Mouse (Mus musculus) embryo, embryonic 10.5 days (tissue): ENCODE measurements at regions not wholly inside any gene's neighbourhood (a gene's known extent, or its start where the extent isn't known, plus 50 kb on each side); places are given as distances from the start of the nearest gene placed in this dataset.

Experiments
- DNase-seq: peaks from one replicate; pipeline ENCODE4 v3.0.0-alpha.2; 2015; ENCODE audit warnings: low spot score

- no peak for DNase-seq
These were observed 201.8 kb downstream of the Sptssa start for GRCm38 (mm10) chr12:54454606-54455005.

- DNase-seq, result no peak
These were observed 203.0 kb downstream of the Sptssa start for GRCm38 (mm10) chr12:54453343-54453742.

DNA sequence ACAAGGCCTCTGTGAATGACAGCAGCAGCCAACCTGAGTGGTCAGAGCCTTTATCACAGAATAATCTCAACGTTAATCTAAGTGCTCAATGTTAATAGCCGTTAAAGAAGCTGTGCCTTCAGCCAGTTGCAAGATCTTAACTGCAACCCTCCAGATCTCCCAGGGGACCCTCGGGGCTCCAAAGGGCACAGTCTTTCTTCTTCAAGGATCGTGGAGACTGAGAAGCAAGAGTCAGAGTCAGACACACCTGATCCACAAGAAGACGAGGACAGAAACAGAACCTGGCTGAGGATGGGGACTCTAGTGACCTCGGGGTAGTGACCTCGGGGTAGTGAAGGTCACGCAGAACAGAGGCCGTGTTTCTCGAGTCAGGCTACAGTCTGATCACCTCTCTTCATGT, 206.0 kb downstream of the Sptssa start:
- no peak for DNase-seq

DNA sequence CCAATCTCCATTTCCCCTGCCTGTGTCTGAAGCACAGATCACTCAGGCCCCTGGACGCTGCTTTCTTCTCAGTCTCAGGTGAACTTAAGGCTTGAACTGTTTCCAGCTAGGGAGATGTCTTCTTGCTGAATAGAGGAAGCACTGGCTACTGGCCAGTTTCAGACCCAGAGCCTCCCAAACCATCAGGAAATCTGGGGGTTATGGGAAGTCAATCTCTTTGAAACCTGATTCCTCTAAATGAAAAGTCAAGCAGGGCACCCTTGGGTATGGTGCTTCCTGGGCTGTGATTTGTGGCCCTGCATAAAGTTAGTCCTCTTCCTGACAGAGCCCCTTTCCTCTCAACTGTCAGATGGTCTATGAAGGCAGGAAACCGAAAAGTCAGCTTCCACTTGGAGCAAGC, 208.2 kb downstream of the Sptssa start:
- no peak for DNase-seq

DNA sequence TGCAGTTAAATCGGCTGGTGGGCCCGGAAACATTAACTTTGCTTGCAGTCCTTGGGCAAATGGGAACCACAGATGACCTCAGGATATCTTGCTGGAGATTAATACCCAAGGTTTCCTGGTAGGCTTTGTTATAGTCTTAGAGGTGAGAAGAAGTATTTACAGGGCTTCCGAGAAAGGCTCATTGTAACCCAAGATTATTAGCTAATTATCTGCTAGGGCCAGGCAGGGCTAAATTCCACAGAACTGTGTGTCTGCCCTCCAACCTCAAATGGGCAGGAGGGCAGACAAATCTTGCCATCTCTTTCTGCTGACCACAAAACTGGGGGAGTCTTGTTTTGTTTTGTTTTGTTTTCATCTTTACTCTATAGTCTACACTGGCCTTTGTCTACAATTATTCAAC, 209.0 kb downstream of the Sptssa start:
- no peak for DNase-seq

GRCm38 (mm10) chr12:54446356-54446755, 210.0 kb downstream of the Sptssa start:
- DNase-seq, result no peak

DNA sequence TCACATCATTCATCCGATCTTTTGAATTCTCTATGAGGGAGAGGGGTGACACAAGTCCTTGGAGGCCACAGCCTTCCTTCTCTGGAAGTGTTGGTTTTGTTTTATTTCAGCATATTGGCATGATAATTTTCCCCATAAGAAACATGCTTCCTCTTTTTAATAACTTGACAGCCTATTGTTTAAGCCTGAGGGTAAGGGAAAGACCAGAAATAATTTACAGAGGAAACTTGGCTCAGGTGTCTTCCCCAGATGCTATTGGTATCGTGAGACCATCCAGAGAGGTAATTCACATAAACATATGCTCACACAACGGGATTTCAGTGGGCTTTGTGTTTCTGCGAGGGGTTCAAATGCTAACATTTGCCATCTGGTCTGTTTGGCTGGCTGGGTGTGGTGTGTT, 212.0 kb downstream of the Sptssa start:
- DNase-seq, result no peak

GRCm38 (mm10) chr12:54443285-54443684, 213.1 kb downstream of the Sptssa start:
- peak; percentile 44 for DNase-seq

- no peak for DNase-seq
These were observed 214.0 kb downstream of the Sptssa start for GRCm38 (mm10) chr12:54442408-54442807.

- no peak for DNase-seq
These were observed 215.4 kb downstream of the Sptssa start for GRCm38 (mm10) chr12:54440851-54441593.

- DNase-seq, result no peak
These were observed 217.6 kb downstream of the Sptssa start for GRCm38 (mm10) chr12:54438793-54439192.

DNA sequence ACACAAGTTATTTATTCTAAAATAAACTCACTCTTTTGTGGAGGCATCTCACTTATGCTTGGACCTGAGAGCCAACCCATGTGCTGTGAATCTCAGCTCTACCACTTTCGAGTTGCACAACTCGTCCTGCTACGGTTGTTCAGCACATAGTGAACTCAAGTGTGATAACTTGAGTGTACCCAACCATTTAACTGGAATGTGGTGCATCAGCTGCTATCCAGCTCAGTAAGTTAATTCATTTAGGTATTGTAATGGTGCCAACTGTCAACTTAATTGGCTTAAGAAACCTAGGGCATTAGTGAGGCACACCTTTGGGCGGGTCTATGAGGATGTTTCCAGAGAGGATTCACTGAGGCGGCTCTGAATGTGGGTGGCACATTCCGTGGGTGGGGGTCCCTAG, 221.6 kb upstream of the Egln3 start:
- no peak for DNase-seq

- no peak for DNase-seq
These were observed 211.2 kb upstream of the Egln3 start for GRCm38 (mm10) chr12:54414829-54415228.

GRCm38 (mm10) chr12:54414201-54414600, 210.5 kb upstream of the Egln3 start:
- DNase-seq, result no peak

DNA sequence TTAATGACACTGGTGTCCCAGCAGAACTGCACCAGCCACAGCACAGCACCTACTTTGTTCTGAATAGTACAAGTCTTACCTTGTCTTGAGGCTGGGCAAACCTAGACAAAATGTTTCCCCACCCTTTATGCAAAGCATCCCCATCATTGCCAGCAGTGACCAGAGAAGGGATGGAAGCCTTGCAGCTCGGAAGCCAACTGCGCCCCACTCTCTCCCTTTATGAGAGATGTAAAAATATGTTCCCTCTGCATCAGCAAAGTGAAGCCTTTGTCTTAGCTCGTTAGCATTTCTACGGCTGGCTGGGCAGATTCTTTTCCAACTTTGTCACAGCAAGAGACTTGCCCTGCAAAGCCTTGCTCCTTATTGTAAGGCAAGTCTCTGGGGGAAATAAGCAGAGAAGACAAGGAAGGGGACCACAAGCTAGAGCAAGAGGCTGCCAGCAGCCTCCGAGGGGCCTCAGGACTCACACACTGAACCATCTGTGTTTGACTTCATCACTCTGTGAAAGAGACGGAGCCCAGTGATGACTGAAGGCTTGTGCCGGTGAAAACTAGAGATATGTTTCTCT, 206.5 kb upstream of the Egln3 start:
- no peak for DNase-seq

DNA sequence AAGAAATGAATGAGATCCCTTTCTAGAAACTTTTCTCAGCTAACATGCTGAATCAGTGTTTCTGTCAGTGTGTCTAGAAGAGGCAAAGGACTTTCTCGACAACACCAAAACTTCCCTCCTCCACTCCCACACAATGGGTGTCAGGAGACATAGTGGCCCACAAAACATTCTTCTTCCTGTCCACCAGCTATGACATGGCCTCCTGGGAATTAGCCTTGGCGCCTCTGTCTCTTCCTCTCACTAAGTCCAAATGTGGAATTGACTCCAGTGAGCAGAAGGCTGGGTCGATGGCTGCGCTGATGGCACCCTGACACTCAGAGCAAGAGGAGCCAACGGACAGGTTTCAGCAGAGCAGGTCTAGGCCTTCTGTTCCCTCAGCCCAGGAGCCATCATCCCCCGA, 205.2 kb upstream of the Egln3 start:
- no peak for DNase-seq

- no peak for DNase-seq
These were observed 203.7 kb upstream of the Egln3 start for GRCm38 (mm10) chr12:54407301-54407896.

DNA sequence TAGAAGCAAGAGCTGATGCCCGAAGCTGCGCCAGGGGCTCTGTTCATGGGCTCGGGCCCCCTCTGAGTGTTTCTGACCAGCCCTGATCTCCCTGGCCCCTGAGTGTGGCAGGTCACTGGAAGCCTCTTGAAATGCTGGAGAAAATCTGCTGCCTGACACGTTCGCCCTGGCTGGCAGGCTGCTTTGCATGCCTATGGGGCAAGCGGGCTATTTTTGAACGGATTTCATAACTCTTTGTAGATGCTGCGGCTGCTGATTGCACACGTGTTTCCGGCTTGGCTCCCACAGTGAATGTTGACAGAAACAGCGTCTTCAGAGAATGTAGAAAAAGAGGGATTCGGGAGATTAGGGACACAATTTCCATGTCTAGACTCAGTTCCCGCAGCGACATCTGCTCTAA, 201.4 kb upstream of the Egln3 start:
- no peak for DNase-seq

GRCm38 (mm10) chr12:54402591-54402990, 198.9 kb upstream of the Egln3 start:
- no peak for DNase-seq

DNA sequence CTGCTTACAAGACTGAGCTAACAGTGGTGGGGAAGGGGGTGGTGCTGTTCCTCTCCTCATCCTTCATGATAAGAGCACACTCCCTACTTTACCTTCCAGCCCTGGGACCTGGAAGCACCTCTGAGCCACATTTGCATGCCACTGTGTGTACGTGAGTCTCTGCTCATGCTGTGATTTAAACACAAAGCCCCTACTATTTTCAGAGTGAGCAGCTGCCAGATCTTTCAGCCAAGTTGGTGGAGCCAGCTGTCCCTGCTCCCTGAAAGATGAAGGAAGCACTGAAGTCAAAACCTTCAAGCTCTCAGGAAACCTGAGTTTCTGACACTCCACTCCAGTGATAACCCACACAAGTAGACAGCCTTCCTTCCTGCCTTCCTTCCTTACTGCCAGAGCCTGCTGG, 198.0 kb upstream of the Egln3 start:
- DNase-seq, result no peak

DNA sequence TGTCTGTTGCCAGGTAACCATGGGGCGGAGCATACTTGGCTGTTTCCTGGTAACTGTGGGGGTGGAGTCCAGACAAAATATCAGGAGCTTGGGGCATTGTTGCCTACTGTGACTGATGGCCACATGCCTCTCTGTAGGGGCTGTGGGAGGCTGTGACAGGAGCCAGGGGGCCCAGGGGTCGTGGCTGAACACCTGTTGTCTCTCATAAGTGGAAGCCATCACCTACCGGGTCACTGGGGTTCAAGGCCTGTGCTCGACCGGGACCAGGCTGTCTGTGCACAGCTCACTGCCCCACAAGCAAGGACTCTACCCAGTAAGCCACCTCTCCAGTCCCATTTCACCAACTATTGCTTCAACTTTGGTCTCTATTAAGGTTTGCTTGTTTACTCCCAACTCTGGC, 196.4 kb upstream of the Egln3 start:
- no peak for DNase-seq

GRCm38 (mm10) chr12:54398080-54398479, 194.4 kb upstream of the Egln3 start:
- DNase-seq, result no peak

GRCm38 (mm10) chr12:54396952-54397351, 193.3 kb upstream of the Egln3 start:
- no peak for DNase-seq

- DNase-seq, result no peak
These were observed 192.7 kb upstream of the Egln3 start for GRCm38 (mm10) chr12:54396341-54396740.
